Mouse (Mus musculus): ENCODE results near the gene Lrat. TPM values are rescaled to one million over a fixed set of nuclear protein-coding genes. Genes with fewer than 3 reads are reported as not detected.

Gene Lrat
- total RNA-seq, 2 experiments from 2014 or later, result 0.16 to 0.32 TPM

Other genes with a start within 250 kb of the Lrat start
- gene Rbm46, start 27.5 kb downstream of the Lrat start, total RNA-seq (2021), result 1 to 10 TPM; 1.3 to 1.6 TPM
- not detected for gene Fgg, start 103.8 kb upstream of the Lrat start, total RNA-seq (2021)
- not detected for gene Fga, start 122.1 kb upstream of the Lrat start, total RNA-seq (2021)
- gene Fgb, start 145.9 kb upstream of the Lrat start, total RNA-seq (2021), result not detected
- 10 to 100 TPM; 58.6 to 60.0 TPM for gene Plrg1, start 151.5 kb upstream of the Lrat start, total RNA-seq (2021)
- 1 to 10 TPM; 5.3 to 7.7 TPM for gene Dchs2, start 224.0 kb upstream of the Lrat start, total RNA-seq (2021)

Measured in left cerebral cortex, postnatal 4 days (tissue).